Mouse (Mus musculus) adrenal gland, adult (tissue): ENCODE data around the gene Foxa3.

Experiments
- DNase-seq, 2 experiments: peaks; one replicate each; pipeline ENCODE4 v3.0.0; 2022 to 2023; ENCODE audit warnings: low spot score in 1 of 2; ENCODE audit not compliant: inconsistent age in 2 of 2

The Foxa3 gene

GRCm38 (mm10) chr7:19001066-19001806 is 22.1 kb downstream of the Foxa3 start:
- peak; percentile 73 to 81 for DNase-seq

GRCm38 (mm10) chr7:19000421-19000820 is 22.9 kb downstream of the Foxa3 start:
- DNase-seq = peak in 1 of 2 experiments; percentile 51

GRCm38 (mm10) chr7:18998835-18999234 is 24.5 kb downstream of the Foxa3 start:
- peak in 1 of 2 experiments; percentile 43 for DNase-seq

- peak in 1 of 2 experiments; percentile 35 for DNase-seq
Measured at GRCm38 (mm10) chr7:18993036-18993435, 30.3 kb downstream of the Foxa3 start.

- DNase-seq = peak; percentile 57 to 77
Measured at GRCm38 (mm10) chr7:18992294-18992675, 31.1 kb downstream of the Foxa3 start.

- DNase-seq = peak; percentile 60 to 82
Measured at GRCm38 (mm10) chr7:18991660-18992293, 31.6 kb downstream of the Foxa3 start.

GRCm38 (mm10) chr7:18990601-18991295 is 32.6 kb downstream of the Foxa3 start, which contains the start of gene Mypop:
Gene Mypop, plus strand, starts transcription at chr7:18991245.
- DNase-seq = peak; percentile 100

- DNase-seq = peak in 1 of 2 experiments; percentile 41
Measured at GRCm38 (mm10) chr7:18989995-18990394, 33.3 kb downstream of the Foxa3 start.

- DNase-seq = peak in 1 of 2 experiments; percentile 6
Measured at GRCm38 (mm10) chr7:18988780-18989179, 34.6 kb downstream of the Foxa3 start.

GRCm38 (mm10) chr7:18987747-18988146 is 35.6 kb downstream of the Foxa3 start:
- DNase-seq = no peak

GRCm38 (mm10) chr7:18987100-18987499 is 36.2 kb downstream of the Foxa3 start, which contains the start of gene Nanos2:
Gene Nanos2, plus strand, starts transcription at chr7:18987400.
- no peak for DNase-seq

- peak; percentile 9 to 41 for DNase-seq
Measured at GRCm38 (mm10) chr7:18986503-18986902, 36.8 kb downstream of the Foxa3 start.

GRCm38 (mm10) chr7:18978381-18978780 is 45.0 kb downstream of the Foxa3 start:
- no peak for DNase-seq

- peak in 1 of 2 experiments; percentile 16 for DNase-seq
Measured at GRCm38 (mm10) chr7:18970956-18971355, 52.4 kb downstream of the Foxa3 start.

- no peak for DNase-seq
Measured at GRCm38 (mm10) chr7:18967603-18968002, 55.7 kb downstream of the Foxa3 start.

GRCm38 (mm10) chr7:18965312-18965711 is 58.0 kb downstream of the Foxa3 start:
- DNase-seq = no peak

GRCm38 (mm10) chr7:18963294-18963843 is 60.0 kb downstream of the Foxa3 start:
- no peak for DNase-seq
